In the genomic region with DNA sequence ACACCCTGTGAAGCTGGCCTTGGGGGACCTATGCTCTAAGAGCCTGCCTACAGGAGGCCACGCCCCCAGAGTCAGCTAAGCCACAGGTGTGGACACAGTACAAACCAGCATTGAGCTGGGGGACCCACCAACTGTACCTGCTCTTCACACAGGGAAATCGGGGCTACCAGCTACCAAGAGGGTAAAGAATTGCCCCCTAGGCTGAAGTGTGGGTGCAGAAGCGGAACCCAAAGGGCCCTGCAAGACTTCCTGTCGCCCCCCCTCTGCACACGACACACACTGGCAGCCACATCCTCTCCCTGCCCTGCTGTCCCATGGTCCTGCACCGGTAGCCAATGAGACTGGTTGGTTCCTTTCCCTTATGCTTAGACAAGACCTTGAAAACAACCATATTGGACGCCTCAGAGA, we compare ENCODE assay signal across 8 mouse cellular contexts. TPM values are rescaled to one million over a fixed set of nuclear protein-coding genes. Genes with fewer than 3 reads are reported as not detected.
DNase-seq lines count a peak whose midpoint lies in the region; ATAC-seq lines count a peak whose summit lies in the region.

No protein-coding gene starts in this region.

- H3K27ac ChIP-seq in heart, embryonic 15.5 days, result no peak overlapping the region
- H3K27ac ChIP-seq in limb, embryonic 15.5 days, result no peak overlapping the region; the same call in 1 of the 2 replicates

- no peak for ATAC-seq in heart, embryonic 15.5 days (replicated peaks; ENCODE audit: insufficient number of reproducible peaks, insufficient read depth, low FRiP score, low read depth)
- no peak for ATAC-seq in limb, embryonic 15.5 days (ENCODE audit: insufficient number of reproducible peaks, low FRiP score, low TSS enrichment, low read depth)
- peak; percentile 68 for ATAC-seq in monocyte, adult 5-6 weeks (replicated peaks; ENCODE audit: insufficient number of reproducible peaks, low FRiP score, low TSS enrichment, poor library complexity, severe bottlenecking)

- 68% methylated on average over 7 of the region's 7 CpGs for WGBS in heart, embryonic 15.5 days
- 70% methylated on average over 7 of the region's 7 CpGs for WGBS in limb, embryonic 15.5 days

- DNase-seq in CD4-positive, CD25-positive, alpha-beta regulatory T cell, adult 2 months (ENCODE audit: low read depth, low spot score), result peak; percentile 86
- peak; percentile 61 for DNase-seq in MN1 (ENCODE audit: low spot score)
- DNase-seq in gastrocnemius, postnatal 4 days (ENCODE audit: low spot score in 2 of 2), result no peak
- no peak for DNase-seq in gastrocnemius, postnatal 36 days
- DNase-seq in embryo, embryonic 10.5 days (ENCODE audit: low spot score), result no peak

- intact Hi-C loops in gastrocnemius, postnatal 36 days (cut with DNase I), result loop anchor here (10.0 kb wide), 1 partner anchor 684 kb away; no protein-coding TSS in a partner anchor

- H3K4me3 ChIP-seq in heart, embryonic 15.5 days, result peak overlapping the region; percentile 74
- H3K4me3 ChIP-seq in limb, embryonic 15.5 days, result peak overlapping the region; percentile 74

- H3K9ac ChIP-seq in heart, embryonic 15.5 days, result peak overlapping the region; percentile 85; the same call in 1 of the 2 replicates
- H3K9ac ChIP-seq in limb, embryonic 15.5 days, result peak overlapping the region; percentile 87; the same call in 1 of the 2 replicates

- no peaks in the 10 kb centered on the region for H3K9me3 ChIP-seq in heart, embryonic 15.5 days (replicated peaks)
- H3K9me3 ChIP-seq in limb, embryonic 15.5 days, result no peaks in the 10 kb centered on the region

- peaks cover 11% of the 10 kb centered on the region for H3K36me3 ChIP-seq in heart, embryonic 15.5 days
- H3K36me3 ChIP-seq in limb, embryonic 15.5 days, result peaks cover 34% of the 10 kb centered on the region

- peak overlapping the region; percentile 88 for H3K4me2 ChIP-seq in heart, embryonic 15.5 days
- peak overlapping the region; percentile 93 for H3K4me2 ChIP-seq in limb, embryonic 15.5 days

- peaks cover 35% of the 10 kb centered on the region for H3K4me1 ChIP-seq in heart, embryonic 15.5 days (replicated peaks)
- H3K4me1 ChIP-seq in limb, embryonic 15.5 days, result peaks cover 47% of the 10 kb centered on the region

- H3K27me3 ChIP-seq in heart, embryonic 15.5 days, result peaks cover 18% of the 10 kb centered on the region; the same call in 1 of the 2 replicates
- H3K27me3 ChIP-seq in limb, embryonic 15.5 days, result no peaks in the 10 kb centered on the region

RNA-seq across cellular contexts. Expression of gene Mast3, which starts 13.6 kb away (rescaled TPM):
- polyA plus RNA-seq in heart, embryonic 15.5 days (2015; fragmentation: Nextera tagmentation; extraction: Ambion mirVana), result 5.0 and 11.1 TPM in 2 replicates
- 13.8 and 14.4 TPM in 2 replicates for polyA plus RNA-seq in limb, embryonic 15.5 days (2015; fragmentation: Nextera tagmentation; extraction: Ambion mirVana)
- total RNA-seq in monocyte, adult 5-6 weeks (2017), result 9.6 to 28.2 TPM (median 11.6 TPM) in 3 replicates
- total RNA-seq in gastrocnemius, postnatal 4 days (2021), result 10 to 100 TPM; 12.3 to 14.6 TPM
- 1 to 10 TPM; 2.9 to 4.1 TPM for total RNA-seq in gastrocnemius, postnatal 36 days (2021)

RNA-seq across cellular contexts. Expression of gene Pik3r2, which starts 14.8 kb away (rescaled TPM):
- polyA plus RNA-seq in heart, embryonic 15.5 days (2015; fragmentation: Nextera tagmentation; extraction: Ambion mirVana), result 28.0 and 45.8 TPM in 2 replicates
- 85.8 and 91.4 TPM in 2 replicates for polyA plus RNA-seq in limb, embryonic 15.5 days (2015; fragmentation: Nextera tagmentation; extraction: Ambion mirVana)
- 5.5 to 12.7 TPM (median 10.3 TPM) in 3 replicates for total RNA-seq in monocyte, adult 5-6 weeks (2017)
- 10 to 100 TPM; 65.2 to 73.0 TPM for total RNA-seq in gastrocnemius, postnatal 4 days (2021)
- total RNA-seq in gastrocnemius, postnatal 36 days (2021), result 10 to 100 TPM; 14.3 to 16.1 TPM

RNA-seq across cellular contexts. Expression of gene Il12rb1, which starts 17.0 kb away (rescaled TPM):
- 0.15 and 0.53 TPM in 2 replicates for polyA plus RNA-seq in heart, embryonic 15.5 days (2015; fragmentation: Nextera tagmentation; extraction: Ambion mirVana)
- polyA plus RNA-seq in limb, embryonic 15.5 days (2015; fragmentation: Nextera tagmentation; extraction: Ambion mirVana), result 0.13 and 0.35 TPM in 2 replicates
- 2.7 to 11.0 TPM (median 7.9 TPM) in 3 replicates for total RNA-seq in monocyte, adult 5-6 weeks (2017)
- not detected for total RNA-seq in gastrocnemius, postnatal 4 days (2021)
- under 1 TPM in 1 of 2 experiments, not detected in 1; 0.15 TPM for total RNA-seq in gastrocnemius, postnatal 36 days (2021)

RNA-seq across cellular contexts. Expression of gene Mpv17l2, which starts 30.6 kb away (rescaled TPM):
- polyA plus RNA-seq in heart, embryonic 15.5 days (2015; fragmentation: Nextera tagmentation; extraction: Ambion mirVana), result 43.0 and 45.2 TPM in 2 replicates
- 41.9 and 46.1 TPM in 2 replicates for polyA plus RNA-seq in limb, embryonic 15.5 days (2015; fragmentation: Nextera tagmentation; extraction: Ambion mirVana)
- 2.0 to 11.3 TPM (median 4.8 TPM) in 3 replicates for total RNA-seq in monocyte, adult 5-6 weeks (2017)
- total RNA-seq in gastrocnemius, postnatal 4 days (2021), result 10 to 100 TPM; 27.0 to 27.4 TPM
- 10 to 100 TPM; 20.7 to 21.4 TPM for total RNA-seq in gastrocnemius, postnatal 36 days (2021)

RNA-seq across cellular contexts. Expression of gene Rab3a, which starts 36.8 kb away (rescaled TPM):
- 21.0 and 25.5 TPM in 2 replicates for polyA plus RNA-seq in heart, embryonic 15.5 days (2015; fragmentation: Nextera tagmentation; extraction: Ambion mirVana)
- polyA plus RNA-seq in limb, embryonic 15.5 days (2015; fragmentation: Nextera tagmentation; extraction: Ambion mirVana), result 17.1 and 19.4 TPM in 2 replicates
- 0.85 to 5.4 TPM (median 2.5 TPM) in 3 replicates for total RNA-seq in monocyte, adult 5-6 weeks (2017)
- 10 to 100 TPM; 41.0 to 44.4 TPM for total RNA-seq in gastrocnemius, postnatal 4 days (2021)
- total RNA-seq in gastrocnemius, postnatal 36 days (2021), result 10 to 100 TPM; 36.8 to 37.3 TPM

Comparison
In these comparisons a context has a peak if more than half of its experiments do, and no peak if none do; other contexts are left out.
1. DNase-seq: peak in CD4-positive, CD25-positive, alpha-beta regulatory T cell, adult 2 months (single experiment) and MN1 (single experiment); none in gastrocnemius, postnatal 4 days (0 of 2), gastrocnemius, postnatal 36 days (0 of 2) and embryo, embryonic 10.5 days (single experiment).